Mouse (Mus musculus) midbrain, postnatal 0 days (tissue): ENCODE data around the gene Olfr1107. TPM values are rescaled to one million over a fixed set of nuclear protein-coding genes. Genes with fewer than 3 reads are reported as not detected.

Experiments
- ATAC-seq: fragments of 200-750 bp; cut with Nextera tagmentation; 2 replicates; pipeline ENCODE4 v1.8.0; 2017; ENCODE audit warnings: moderate number of reproducible peaks, mild to moderate bottlenecking, moderate TSS enrichment, moderate library complexity; ENCODE audit not compliant: low FRiP score
- DNase-seq: peaks from one replicate; pipeline ENCODE4 v3.0.0-alpha.2; 2015; ENCODE audit warnings: low spot score
- H3K27ac ChIP-seq: fragments of 300-500 bp; sonication (generic); 2 replicates; pipeline ENCODE4 v1.5.1; 2014; ENCODE audit warnings: low read depth, mild to moderate bottlenecking, low read length, mixed read lengths
- H3K27me3 ChIP-seq: fragments of 300-500 bp; sonication (generic); 2 replicates; pipeline ENCODE4 v1.6.1; 2014; ENCODE audit warnings: low read length, control low read depth, mixed read lengths; ENCODE audit not compliant: insufficient read depth
- H3K36me3 ChIP-seq: fragments of 300-500 bp; sonication (generic); 2 replicates; pipeline ENCODE4 v1.6.1; 2014; ENCODE audit warnings: low read length, control low read depth, mixed read lengths; ENCODE audit not compliant: insufficient read depth
- H3K4me1 ChIP-seq: fragments of 300-500 bp; sonication (generic); 2 replicates; pipeline ENCODE4 v1.6.1; 2014; ENCODE audit warnings: mild to moderate bottlenecking, control low read depth, antibody characterized with exemption, low read length, mixed read lengths; ENCODE audit not compliant: insufficient read depth
- H3K4me2 ChIP-seq: fragments of 300-500 bp; sonication (generic); 2 replicates; pipeline ENCODE4 v1.6.1; 2014; ENCODE audit warnings: low read depth, mild to moderate bottlenecking, low read length, mixed read lengths; ENCODE audit not compliant: poor library complexity, severe bottlenecking
- H3K4me3 ChIP-seq: fragments of 300-500 bp; sonication (generic); 2 replicates; pipeline ENCODE4 v1.5.1; 2014; ENCODE audit warnings: low read depth, mild to moderate bottlenecking, low read length, moderate library complexity
- H3K9ac ChIP-seq: fragments of 300-500 bp; sonication (generic); replicated peaks from 2 replicates; pipeline ENCODE4 v1.6.1; 2014; ENCODE audit warnings: mild to moderate bottlenecking, low read length, moderate library complexity, mixed read lengths; ENCODE audit not compliant: poor library complexity, severe bottlenecking
- H3K9me3 ChIP-seq: fragments of 300-500 bp; sonication (generic); 2 replicates; pipeline ENCODE4 v1.6.1; 2016; ENCODE audit warnings: low read length, control low read depth
- CTCF ChIP-seq: IDR thresholded peaks from 2 replicates; pipeline ENCODE4 v1.5.1; 2016; ENCODE audit warnings: antibody characterized with exemption, mild to moderate bottlenecking
- WGBS: fragments of 180-500 bp; shearing (Covaris S2); extraction: QIAGEN DNeasy Blood & Tissue Kit; methylation state at CpG from one replicate; pipeline ENCODE4 v1.1.7; 2014; 5-methylcytosine and 5-hydroxymethylcytosine counted together
- polyA plus RNA-seq: library from polyadenylated mRNA; unstranded; fragments of >200 nt; fragmentation: Nextera tagmentation; extraction: Ambion mirVana; gene quantifications from 2 replicates; pipeline ENCODE4 v1.2.1, GENCODE M21; 2015
- total RNA-seq: library from RNA; depleted of rRNA; stranded (reverse); fragments of >200 nt; gene quantifications from 2 replicates; pipeline ENCODE4 v1.2.3, GENCODE M21; 2014; rRNA removed

Olfr1107 gene
- not detected in 2 replicates for total RNA-seq
- polyA plus RNA-seq, result not detected in 2 replicates

- no peak for DNase-seq
- H3K9me3 ChIP-seq, result no peaks in the 10 kb centered on the region
- no peaks in the 10 kb centered on the region for H3K4me1 ChIP-seq
- 83% methylated on average over 1 of the region's 1 CpGs for WGBS
- TF ChIP-seq CTCF, result no peak
- no peak within 1 kb of the TSS for H3K4me3 ChIP-seq
- H3K9ac ChIP-seq, result no peak within 1 kb of the TSS
- H3K27me3 ChIP-seq, result no peaks in the 10 kb centered on the region
- ATAC-seq, result no peak
- H3K27ac ChIP-seq, result no peak within 1 kb of the TSS
- no peaks in the 10 kb centered on the region for H3K36me3 ChIP-seq
- no peak within 1 kb of the TSS for H3K4me2 ChIP-seq
These were observed at the start of gene Olfr1107 for GRCm38 (mm10) chr2:87075717-87076116. TSS of gene Olfr1107 (minus strand) at chr2:87075817.

GRCm38 (mm10) chr2:87114467-87114866, 38.9 kb upstream of the Olfr1107 start, which contains the start of gene Olfr259:
TSS of gene Olfr259 (minus strand) at chr2:87114567.
- H3K27me3 ChIP-seq, result no peaks in the 10 kb centered on the region
- no peak within 1 kb of the TSS for H3K9ac ChIP-seq
- no peak within 1 kb of the TSS for H3K4me2 ChIP-seq
- H3K36me3 ChIP-seq, result no peaks in the 10 kb centered on the region
- DNase-seq, result no peak
- H3K4me1 ChIP-seq, result no peaks in the 10 kb centered on the region
- H3K4me3 ChIP-seq, result no peak within 1 kb of the TSS
- TF ChIP-seq CTCF, result no peak
- ATAC-seq, result no peak
- H3K9me3 ChIP-seq, result no peaks in the 10 kb centered on the region
- H3K27ac ChIP-seq, result no peak within 1 kb of the TSS

- Histone ChIP-seq H3K27ac (no peak within 1 kb of the TSS), H3K4me1 (no peaks in the 10 kb centered on the region), H3K4me2 (no peak within 1 kb of the TSS), H3K9ac (no peak within 1 kb of the TSS), H3K36me3 (no peaks in the 10 kb centered on the region), H3K27me3 (no peaks in the 10 kb centered on the region), H3K4me3 (no peak within 1 kb of the TSS), H3K9me3 (no peaks in the 10 kb centered on the region)
- DNase-seq (no peak), ATAC-seq (no peak)
- no peak for TF ChIP-seq CTCF
- WGBS, result 57% methylated on average over 1 of the region's 1 CpGs
These were observed 20.3 kb upstream of the Olfr1107 start, which contains the start of gene Olfr1109 for GRCm38 (mm10) chr2:87095908-87096307. TSS of gene Olfr1109 (minus strand) at chr2:87096008.

GRCm38 (mm10) chr2:87052173-87052572, 23.4 kb downstream of the Olfr1107 start, which contains the start of gene Olfr1106:
TSS of gene Olfr1106 (minus strand) at chr2:87052273.
- no peak within 1 kb of the TSS for H3K4me3 ChIP-seq

GRCm38 (mm10) chr2:87036431-87036830, 39.2 kb downstream of the Olfr1107 start, which contains the start of gene Olfr1105:
TSS of gene Olfr1105 (minus strand) at chr2:87036531.
- Histone ChIP-seq H3K36me3 (no peaks in the 10 kb centered on the region), H3K27ac (no peak within 1 kb of the TSS), H3K4me2 (no peak within 1 kb of the TSS), H3K4me1 (no peaks in the 10 kb centered on the region), H3K4me3 (no peak within 1 kb of the TSS), H3K9ac (no peak within 1 kb of the TSS), H3K27me3 (no peaks in the 10 kb centered on the region), H3K9me3 (no peaks in the 10 kb centered on the region)
- no peak for ATAC-seq
- no peak for TF ChIP-seq CTCF
- no peak for DNase-seq

More at GRCm38 (mm10) chr2:87052173-87052572, 23.4 kb downstream of the Olfr1107 start, which contains the start of gene Olfr1106:
- Histone ChIP-seq H3K4me1 (no peaks in the 10 kb centered on the region), H3K9me3 (no peaks in the 10 kb centered on the region), H3K27ac (no peak within 1 kb of the TSS), H3K27me3 (no peaks in the 10 kb centered on the region), H3K4me2 (no peak within 1 kb of the TSS), H3K9ac (no peak within 1 kb of the TSS), H3K36me3 (no peaks in the 10 kb centered on the region)
- TF ChIP-seq CTCF, result no peak
- DNase-seq, result no peak
- no peak for ATAC-seq
- WGBS, result 74% methylated on average over 1 of the region's 1 CpGs

GRCm38 (mm10) chr2:87026980-87027379, 48.6 kb downstream of the Olfr1107 start, which contains the start of gene Olfr1104:
TSS of gene Olfr1104 (minus strand) at chr2:87027080.
- H3K9me3 ChIP-seq, result no peaks in the 10 kb centered on the region
- H3K4me3 ChIP-seq, result no peak within 1 kb of the TSS
- ATAC-seq (no peak), DNase-seq (no peak)
- H3K4me1 ChIP-seq, result no peaks in the 10 kb centered on the region
- no peak within 1 kb of the TSS for H3K27ac ChIP-seq
- H3K36me3 ChIP-seq, result no peaks in the 10 kb centered on the region
- no peak within 1 kb of the TSS for H3K4me2 ChIP-seq
- TF ChIP-seq CTCF, result no peak
- WGBS, result 82% methylated on average over 1 of the region's 1 CpGs
- no peaks in the 10 kb centered on the region for H3K27me3 ChIP-seq
- no peak within 1 kb of the TSS for H3K9ac ChIP-seq

Other genes with a start within 250 kb of the Olfr1107 start
- not detected in 2 replicates for gene Olfr1095, start 224.1 kb downstream of the Olfr1107 start, total RNA-seq
- not detected in 2 replicates for gene Olfr1095, start 224.1 kb downstream of the Olfr1107 start, polyA plus RNA-seq
- gene Gm13723, start 201.0 kb downstream of the Olfr1107 start, total RNA-seq, result not detected in 2 replicates
- gene Gm13723, start 201.0 kb downstream of the Olfr1107 start, polyA plus RNA-seq, result not detected in 2 replicates
- gene Olfr1097, start 183.6 kb downstream of the Olfr1107 start, total RNA-seq, result not detected in 2 replicates
- gene Olfr1097, start 183.6 kb downstream of the Olfr1107 start, polyA plus RNA-seq, result not detected in 2 replicates
- gene Olfr1098, start 151.3 kb downstream of the Olfr1107 start, total RNA-seq, result not detected in 2 replicates
- not detected in 2 replicates for gene Olfr1098, start 151.3 kb downstream of the Olfr1107 start, polyA plus RNA-seq
- gene Olfr1099, start 115.1 kb downstream of the Olfr1107 start, total RNA-seq, result not detected in 2 replicates
- gene Olfr1099, start 115.1 kb downstream of the Olfr1107 start, polyA plus RNA-seq, result not detected in 2 replicates
- gene Olfr1100, start 95.9 kb downstream of the Olfr1107 start, total RNA-seq, result not detected in 2 replicates
- not detected in 2 replicates for gene Olfr1100, start 95.9 kb downstream of the Olfr1107 start, polyA plus RNA-seq
- not detected in 2 replicates for gene Olfr1101, start 84.6 kb downstream of the Olfr1107 start, total RNA-seq
- not detected in 2 replicates for gene Olfr1101, start 84.6 kb downstream of the Olfr1107 start, polyA plus RNA-seq
- not detected in 2 replicates for gene Olfr1102, start 77.4 kb downstream of the Olfr1107 start, total RNA-seq
- gene Olfr1102, start 77.4 kb downstream of the Olfr1107 start, polyA plus RNA-seq, result not detected in 2 replicates
- not detected in 2 replicates for gene Olfr1104, start 48.7 kb downstream of the Olfr1107 start, total RNA-seq
- not detected in 2 replicates for gene Olfr1104, start 48.7 kb downstream of the Olfr1107 start, polyA plus RNA-seq
- gene Olfr1105, start 39.3 kb downstream of the Olfr1107 start, total RNA-seq, result not detected in 2 replicates
- gene Olfr1105, start 39.3 kb downstream of the Olfr1107 start, polyA plus RNA-seq, result not detected in 2 replicates
- gene Olfr1106, start 23.5 kb downstream of the Olfr1107 start, total RNA-seq, result not detected in 2 replicates
- not detected in 2 replicates for gene Olfr1106, start 23.5 kb downstream of the Olfr1107 start, polyA plus RNA-seq
- not detected in 2 replicates for gene Olfr1109, start 20.2 kb upstream of the Olfr1107 start, total RNA-seq
- not detected in 2 replicates for gene Olfr1109, start 20.2 kb upstream of the Olfr1107 start, polyA plus RNA-seq
- not detected in 2 replicates for gene Olfr259, start 38.8 kb upstream of the Olfr1107 start, total RNA-seq
- not detected in 2 replicates for gene Olfr259, start 38.8 kb upstream of the Olfr1107 start, polyA plus RNA-seq
- gene Olfr1110, start 64.5 kb upstream of the Olfr1107 start, total RNA-seq, result not detected in 2 replicates
- not detected in 2 replicates for gene Olfr1110, start 64.5 kb upstream of the Olfr1107 start, polyA plus RNA-seq
- gene Olfr1111, start 76.8 kb upstream of the Olfr1107 start, total RNA-seq, result not detected in 2 replicates
- gene Olfr1111, start 76.8 kb upstream of the Olfr1107 start, polyA plus RNA-seq, result not detected in 2 replicates
- not detected in 2 replicates for gene Olfr1112, start 112.0 kb upstream of the Olfr1107 start, total RNA-seq
- not detected in 2 replicates for gene Olfr1112, start 112.0 kb upstream of the Olfr1107 start, polyA plus RNA-seq
- gene Olfr1113, start 133.2 kb upstream of the Olfr1107 start, total RNA-seq, result not detected in 2 replicates
- not detected in 2 replicates for gene Olfr1113, start 133.2 kb upstream of the Olfr1107 start, polyA plus RNA-seq
- not detected in 2 replicates for gene Olfr1115, start 172.2 kb upstream of the Olfr1107 start, total RNA-seq
- gene Olfr1115, start 172.2 kb upstream of the Olfr1107 start, polyA plus RNA-seq, result not detected in 2 replicates
- not detected in 2 replicates for gene Olfr1116, start 191.7 kb upstream of the Olfr1107 start, total RNA-seq
- not detected in 2 replicates for gene Olfr1116, start 191.7 kb upstream of the Olfr1107 start, polyA plus RNA-seq
- gene Olfr1118, start 231.8 kb upstream of the Olfr1107 start, total RNA-seq, result not detected in 2 replicates
- gene Olfr1118, start 231.8 kb upstream of the Olfr1107 start, polyA plus RNA-seq, result not detected in 2 replicates